Mouse (Mus musculus) forebrain, embryonic 16.5 days (tissue): Measurements from ENCODE around the gene Ppp1cc. TPM values are rescaled to one million over a fixed set of nuclear protein-coding genes. Genes with fewer than 3 reads are reported as not detected.

Source experiments
- ATAC-seq: fragments of 200-750 bp; cut with Nextera tagmentation; 2 replicates; pipeline ENCODE4 v1.8.0; 2017; ENCODE audit warnings: mild to moderate bottlenecking, moderate library complexity
- H3K27ac ChIP-seq: fragments of 300-500 bp; sonication (generic); 2 replicates; pipeline ENCODE4 v1.5.1; 2014; ENCODE audit warnings: low read length, control low read depth
- H3K27me3 ChIP-seq: fragments of 300-500 bp; sonication (generic); replicated peaks from 2 replicates; pipeline ENCODE4 v1.6.1; 2014; ENCODE audit warnings: low read length; ENCODE audit not compliant: control insufficient read depth, insufficient read depth
- H3K36me3 ChIP-seq: fragments of 300-500 bp; sonication (generic); 2 replicates; pipeline ENCODE4 v1.6.1; 2014; ENCODE audit not compliant: control insufficient read depth, insufficient read depth
- H3K4me1 ChIP-seq: fragments of 300-500 bp; sonication (generic); replicated peaks from 2 replicates; pipeline ENCODE4 v1.6.1; 2014; ENCODE audit warnings: low read length; ENCODE audit not compliant: control insufficient read depth, insufficient read depth
- H3K4me2 ChIP-seq: fragments of 300-500 bp; sonication (generic); 2 replicates; pipeline ENCODE4 v1.6.1; 2014; ENCODE audit warnings: mild to moderate bottlenecking, low read length, control low read depth
- H3K4me3 ChIP-seq: fragments of 300-500 bp; sonication (generic); replicated peaks from 2 replicates; pipeline ENCODE4 v1.5.1; 2014; ENCODE audit warnings: mild to moderate bottlenecking, low read length, control low read depth
- H3K9ac ChIP-seq: fragments of 300-500 bp; sonication (generic); replicated peaks from 2 replicates; pipeline ENCODE4 v1.6.1; 2014; ENCODE audit warnings: low read depth, low read length, control low read depth
- H3K9me3 ChIP-seq: fragments of 300-500 bp; sonication (generic); 2 replicates; pipeline ENCODE4 v1.6.1; 2016; ENCODE audit warnings: low read length; ENCODE audit not compliant: control insufficient read depth
- WGBS: fragments of 180-500 bp; shearing (Covaris S2); extraction: QIAGEN DNeasy Blood & Tissue Kit; methylation state at CpG from one replicate; pipeline ENCODE4 v1.1.7; 2014; 5-methylcytosine and 5-hydroxymethylcytosine counted together
- polyA plus RNA-seq: library from polyadenylated mRNA; unstranded; fragments of >200 nt; fragmentation: Nextera tagmentation; extraction: Ambion mirVana; gene quantifications from 2 replicates; pipeline ENCODE4 v1.2.1, GENCODE M21; 2015

Ppp1cc gene
- polyA plus RNA-seq, 1 experiment from 2014 or later = 252 TPM

GRCm38 (mm10) chr5:122213861-122214260 lies 55.8 kb downstream of the Ppp1cc start:
- Histone ChIP-seq H3K36me3 (no peaks in the 10 kb centered on the region), H3K4me2 (no peak overlapping the region), H3K4me3 (no peak overlapping the region), H3K9ac (no peak overlapping the region), H3K27ac (no peak overlapping the region), H3K9me3 (no peaks in the 10 kb centered on the region), H3K4me1 (0 out of 2 replicates have a peak, but pooled peaks cover 6% of the 10 kb centered on the region), H3K27me3 (no peaks in the 10 kb centered on the region)
- ATAC-seq = no peak
- 93% methylated on average over 6 of the region's 6 CpGs for WGBS

GRCm38 (mm10) chr5:122217636-122218035 lies 59.6 kb downstream of the Ppp1cc start:
- Histone ChIP-seq H3K27me3 (no peaks in the 10 kb centered on the region), H3K9ac (no peak overlapping the region), H3K4me2 (no peak overlapping the region), H3K4me1 (no peaks in the 10 kb centered on the region), H3K36me3 (no peaks in the 10 kb centered on the region), H3K27ac (no peak overlapping the region), H3K4me3 (no peak overlapping the region), H3K9me3 (no peaks in the 10 kb centered on the region)
- no peak for ATAC-seq
- WGBS = 78% methylated on average over 6 of the region's 6 CpGs

- Histone ChIP-seq H3K27ac (no peak overlapping the region), H3K4me1 (no peaks in the 10 kb centered on the region), H3K9me3 (no peaks in the 10 kb centered on the region), H3K27me3 (no peaks in the 10 kb centered on the region), H3K4me3 (no peak overlapping the region), H3K9ac (no peak overlapping the region), H3K36me3 (no peaks in the 10 kb centered on the region), H3K4me2 (no peak overlapping the region)
- no peak for ATAC-seq
- 90% methylated on average over 12 of the region's 12 CpGs for WGBS
Observed at GRCm38 (mm10) chr5:122218109-122218905, 60.2 kb downstream of the Ppp1cc start.

GRCm38 (mm10) chr5:122218928-122219327 lies 60.9 kb downstream of the Ppp1cc start:
- no peaks in the 10 kb centered on the region for H3K4me1 ChIP-seq
- H3K27ac ChIP-seq = no peak overlapping the region
- WGBS = 79% methylated on average over 7 of the region's 7 CpGs
- H3K27me3 ChIP-seq = no peaks in the 10 kb centered on the region
- H3K4me3 ChIP-seq = no peak overlapping the region
- no peaks in the 10 kb centered on the region for H3K36me3 ChIP-seq
- H3K9me3 ChIP-seq = no peaks in the 10 kb centered on the region
- no peak overlapping the region for H3K9ac ChIP-seq
- H3K4me2 ChIP-seq = no peak overlapping the region
- no peak for ATAC-seq

GRCm38 (mm10) chr5:122219655-122220629 lies 61.9 kb downstream of the Ppp1cc start:
- no peaks in the 10 kb centered on the region for H3K27me3 ChIP-seq
- H3K4me3 ChIP-seq = no peak overlapping the region
- no peaks in the 10 kb centered on the region for H3K9me3 ChIP-seq
- H3K36me3 ChIP-seq = no peaks in the 10 kb centered on the region
- H3K4me2 ChIP-seq = no peak overlapping the region
- 78% methylated on average over 18 of the region's 18 CpGs for WGBS
- no peak overlapping the region for H3K27ac ChIP-seq
- H3K9ac ChIP-seq = no peak overlapping the region
- ATAC-seq = no peak
- no peaks in the 10 kb centered on the region for H3K4me1 ChIP-seq

- H3K4me2 ChIP-seq = no peak overlapping the region
- no peak overlapping the region for H3K4me3 ChIP-seq
- ATAC-seq = no peak
- H3K27ac ChIP-seq = no peak overlapping the region
- no peaks in the 10 kb centered on the region for H3K4me1 ChIP-seq
- WGBS = 84% methylated on average over 4 of the region's 4 CpGs
- no peak overlapping the region for H3K9ac ChIP-seq
- H3K36me3 ChIP-seq = no peaks in the 10 kb centered on the region
- no peaks in the 10 kb centered on the region for H3K9me3 ChIP-seq
- H3K27me3 ChIP-seq = no peaks in the 10 kb centered on the region
Observed at GRCm38 (mm10) chr5:122221085-122221484, 63.0 kb downstream of the Ppp1cc start.

- no peaks in the 10 kb centered on the region for H3K36me3 ChIP-seq
- H3K4me2 ChIP-seq = no peak overlapping the region
- no peak overlapping the region for H3K4me3 ChIP-seq
- no peaks in the 10 kb centered on the region for H3K4me1 ChIP-seq
- 97% methylated on average over 2 of the region's 2 CpGs for WGBS
- no peaks in the 10 kb centered on the region for H3K27me3 ChIP-seq
- no peak overlapping the region for H3K27ac ChIP-seq
- no peak for ATAC-seq
- H3K9ac ChIP-seq = no peak overlapping the region
- H3K9me3 ChIP-seq = peaks cover 7% of the 10 kb centered on the region
Observed at GRCm38 (mm10) chr5:122224291-122224690, 66.2 kb downstream of the Ppp1cc start.
